Mouse (Mus musculus): ENCODE results near the gene Atg16l2.

Gene Atg16l2

DNA sequence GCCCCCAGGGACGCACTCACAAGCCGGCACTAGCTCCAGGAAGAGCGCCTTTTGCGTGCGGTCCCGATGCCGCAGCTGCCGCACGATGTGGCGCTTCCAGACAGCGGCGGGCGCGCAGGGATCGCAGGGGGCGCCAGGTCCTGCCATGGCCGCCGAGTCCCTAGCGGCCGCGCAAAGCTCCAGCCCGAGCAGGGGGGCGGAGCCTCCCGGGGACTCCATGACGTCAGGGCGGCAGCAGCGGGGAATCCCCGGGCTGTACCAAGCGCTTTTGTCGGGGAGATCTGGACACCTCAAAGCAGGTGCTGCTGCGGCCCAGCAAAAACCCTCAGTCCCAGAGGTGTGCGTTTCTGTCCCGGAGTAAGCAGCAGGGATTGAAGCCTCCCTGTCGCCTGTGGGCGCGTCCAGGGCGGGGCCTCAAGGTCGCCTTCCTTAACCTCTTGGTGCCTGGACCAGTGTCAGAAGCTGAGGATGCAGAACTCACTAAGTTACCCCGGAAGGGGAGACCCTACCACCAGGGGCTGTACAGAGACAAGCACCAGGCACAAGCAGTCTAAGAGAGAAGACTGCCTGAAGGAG is at the start of gene Atg16l2:
Atg16l2 (minus strand) TSS at position 371 of the 576 bp plus-strand sequence.
- DNase-seq (ENCODE audit: low spot score in 2 of 2) = peak; percentile 90 to 93

DNA sequence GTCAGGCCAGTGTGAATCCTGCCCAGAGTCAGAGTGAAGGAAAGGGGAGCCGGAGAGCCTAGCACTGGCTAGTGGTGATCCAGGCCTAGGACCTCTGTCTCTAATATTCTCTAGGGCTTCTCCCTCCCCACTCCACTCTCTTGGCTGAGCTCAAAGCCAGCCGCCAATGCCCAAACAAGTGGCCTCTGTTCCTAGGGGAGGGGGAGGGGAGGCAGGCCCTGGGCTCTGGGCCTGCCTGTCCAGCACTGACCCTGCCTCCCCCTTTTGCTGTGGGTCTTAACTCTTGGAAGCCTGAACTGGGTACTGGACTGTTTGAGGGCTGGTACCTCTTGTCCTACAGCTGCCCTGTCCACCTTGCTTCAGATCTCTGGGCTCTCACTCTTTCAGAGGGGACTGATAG is 47.8 kb upstream of the Atg16l2 start:
- DNase-seq (ENCODE audit: low spot score in 2 of 2) = peak; percentile 83 to 86

DNA sequence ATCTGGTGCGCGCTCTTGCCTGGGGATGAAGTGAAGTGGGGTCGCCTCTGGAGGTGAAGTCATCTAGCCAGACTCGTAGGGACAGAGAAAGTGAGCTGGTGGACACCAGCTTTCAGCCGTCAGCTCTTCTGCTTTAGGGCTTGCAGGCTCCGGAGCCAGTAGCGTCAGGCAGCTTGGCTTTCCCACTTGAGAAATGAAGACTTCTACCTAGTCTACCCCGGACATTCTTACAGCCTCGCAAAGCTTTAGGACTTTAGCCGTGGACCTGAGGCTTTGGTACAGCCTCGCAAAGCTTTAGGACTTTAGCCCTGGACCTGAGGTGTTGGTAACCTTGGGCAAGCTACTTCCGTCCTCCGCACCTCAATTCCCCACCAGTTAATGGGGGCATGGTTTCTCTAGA is 46.3 kb upstream of the Atg16l2 start:
- no peak for DNase-seq (ENCODE audit: low spot score in 2 of 2)

DNA sequence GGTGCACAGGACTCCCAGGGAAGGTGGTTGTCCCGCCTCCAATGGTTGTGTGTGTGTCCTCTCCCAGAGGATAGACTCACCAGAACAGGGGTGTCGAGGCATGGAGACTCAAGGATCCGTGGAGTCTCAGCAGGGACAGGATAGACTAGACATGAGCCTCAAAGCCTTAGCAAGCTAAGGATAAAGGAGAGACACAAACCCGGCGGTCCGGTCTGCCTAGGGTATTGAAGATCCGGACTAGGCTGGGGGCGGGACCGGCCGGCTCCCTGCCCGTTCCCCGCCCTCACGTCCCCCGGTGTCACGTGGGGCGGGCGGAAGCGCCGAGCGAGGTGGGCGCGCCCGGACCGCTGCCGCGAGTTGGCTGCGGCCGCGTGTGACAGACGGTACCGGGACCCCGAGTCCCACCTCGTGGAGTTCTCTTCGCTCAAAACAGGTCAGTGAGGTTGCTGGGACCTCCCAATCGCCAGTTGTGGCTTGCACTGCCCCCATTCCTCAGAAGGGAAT is 45.8 kb upstream of the Atg16l2 start, which contains the start of gene Arap1:
Arap1 (plus strand) TSS at position 301 of the 504 bp plus-strand sequence.
- peak in 1 of 2 experiments; percentile 50 for DNase-seq (ENCODE audit: low spot score in 2 of 2)

DNA sequence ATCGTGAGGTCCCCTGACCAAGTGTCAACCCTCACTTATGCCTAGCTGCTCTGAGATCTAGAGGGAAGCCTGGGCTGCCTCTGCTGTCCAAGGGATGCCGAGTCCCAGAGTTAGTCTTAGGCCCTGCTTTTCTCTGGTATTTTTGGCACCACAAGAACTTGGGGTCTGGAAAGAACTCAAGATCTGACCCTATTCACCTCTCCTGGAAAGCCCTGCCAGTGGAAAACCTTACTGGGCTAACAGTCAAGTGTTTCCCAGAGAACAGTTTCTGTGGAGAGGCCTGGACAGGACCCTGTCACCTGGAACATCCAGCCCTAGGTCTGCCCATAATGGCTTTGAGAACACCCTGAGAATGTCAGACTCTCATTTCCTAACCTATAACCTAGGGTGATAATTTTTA is 44.9 kb upstream of the Atg16l2 start:
- DNase-seq (ENCODE audit: low spot score in 2 of 2) = no peak

DNA sequence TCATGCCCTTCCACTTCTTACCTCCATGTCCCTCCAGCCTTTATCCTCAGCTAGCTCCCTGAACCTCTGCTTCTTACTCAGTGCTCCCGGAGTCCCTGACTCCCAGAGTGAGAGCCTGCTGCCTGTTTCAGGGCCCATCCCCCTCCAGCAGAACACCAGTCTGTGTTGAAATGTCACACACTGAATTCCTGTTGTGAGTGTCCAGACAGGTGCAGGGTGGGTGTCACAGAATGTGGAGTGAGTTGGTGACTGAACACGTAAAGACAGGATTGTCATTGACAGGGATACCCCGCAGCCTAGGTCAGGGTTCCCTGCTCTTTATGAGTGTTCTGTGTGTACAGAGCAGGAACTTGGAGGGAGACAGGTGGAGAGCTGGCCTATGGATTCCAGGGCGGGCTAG is 42.8 kb upstream of the Atg16l2 start:
- no peak for DNase-seq (ENCODE audit: low spot score in 2 of 2)

DNA sequence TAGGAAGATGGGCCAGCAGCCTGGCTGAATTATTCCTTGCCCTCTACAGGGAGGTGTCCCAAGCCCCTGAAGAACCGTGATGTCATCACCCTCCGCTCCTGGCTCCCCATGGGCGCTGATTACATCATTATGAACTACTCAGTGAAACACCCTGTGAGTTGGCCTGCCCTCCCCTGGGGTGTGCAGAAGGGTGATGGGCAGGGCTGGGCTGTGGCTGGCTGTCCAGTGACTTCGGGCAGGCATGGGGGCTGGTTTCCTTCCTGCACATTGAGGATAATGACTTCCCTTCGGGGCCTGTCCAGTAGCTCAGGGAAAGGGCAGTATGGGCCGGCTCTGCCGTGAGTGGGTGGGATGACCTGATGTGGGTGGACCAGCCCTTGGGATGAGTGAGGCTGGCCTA is 41.1 kb upstream of the Atg16l2 start:
- no peak for DNase-seq (ENCODE audit: low spot score in 2 of 2)

DNA sequence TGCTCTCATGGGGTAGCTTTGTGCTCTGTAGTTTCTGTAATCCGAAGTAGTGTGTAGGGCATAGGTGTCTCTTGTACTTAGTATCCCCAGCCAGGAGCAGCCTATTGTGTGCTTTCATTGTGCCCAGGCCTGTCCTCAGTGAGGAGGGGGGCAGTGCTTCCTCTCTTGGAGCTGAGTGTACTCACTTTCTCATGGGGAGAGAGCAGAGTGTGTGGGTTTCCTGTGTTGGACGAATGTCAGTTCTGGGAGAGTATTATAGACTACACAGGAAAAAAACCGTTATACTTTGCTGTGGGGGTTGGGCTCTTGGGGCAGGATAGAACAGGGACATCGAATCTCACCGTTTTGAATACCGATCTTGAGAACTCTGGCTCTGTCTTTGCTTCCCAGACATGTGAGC is 39.4 kb upstream of the Atg16l2 start:
- DNase-seq (ENCODE audit: low spot score in 2 of 2) = no peak

DNA sequence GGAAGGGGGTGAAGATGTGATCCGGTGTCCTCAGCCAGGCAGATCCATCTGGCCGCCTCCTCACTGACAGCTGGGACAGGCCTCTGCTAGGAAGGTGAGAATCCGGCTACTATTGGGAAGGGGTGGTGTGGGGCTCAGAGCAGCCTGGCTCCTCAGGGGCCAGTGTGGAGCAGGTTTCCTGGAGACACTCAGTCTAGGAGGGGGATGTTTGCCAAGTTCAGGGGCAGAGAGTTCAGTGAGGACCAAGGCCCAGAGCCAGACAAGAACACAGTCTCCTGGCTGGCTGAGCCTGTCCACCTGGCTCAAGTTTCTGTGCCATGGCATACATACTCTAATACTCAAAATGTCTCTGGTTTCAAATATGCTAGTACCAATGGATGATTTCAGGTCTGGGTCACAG is 35.4 kb upstream of the Atg16l2 start:
- DNase-seq (ENCODE audit: low spot score in 2 of 2) = no peak

DNA sequence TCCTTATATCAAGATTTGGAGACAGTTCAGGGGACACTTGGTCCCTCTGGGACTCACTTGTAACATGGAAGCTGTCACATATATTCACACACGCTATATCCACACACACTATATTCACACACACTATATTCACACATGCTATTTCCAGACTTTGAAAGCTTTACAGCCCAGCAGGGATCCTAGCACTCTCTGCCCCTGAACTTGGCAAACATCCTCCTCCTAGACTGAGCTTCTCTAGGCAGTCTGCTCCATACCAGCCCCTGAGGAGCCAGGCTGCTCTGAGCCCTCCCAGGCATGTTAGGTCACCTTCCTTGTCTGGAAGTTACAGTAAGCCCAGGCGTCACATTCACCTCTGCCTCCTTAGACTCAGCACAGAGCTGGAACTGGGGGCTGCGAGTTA is 34.6 kb upstream of the Atg16l2 start:
- DNase-seq (ENCODE audit: low spot score in 2 of 2) = no peak

DNA sequence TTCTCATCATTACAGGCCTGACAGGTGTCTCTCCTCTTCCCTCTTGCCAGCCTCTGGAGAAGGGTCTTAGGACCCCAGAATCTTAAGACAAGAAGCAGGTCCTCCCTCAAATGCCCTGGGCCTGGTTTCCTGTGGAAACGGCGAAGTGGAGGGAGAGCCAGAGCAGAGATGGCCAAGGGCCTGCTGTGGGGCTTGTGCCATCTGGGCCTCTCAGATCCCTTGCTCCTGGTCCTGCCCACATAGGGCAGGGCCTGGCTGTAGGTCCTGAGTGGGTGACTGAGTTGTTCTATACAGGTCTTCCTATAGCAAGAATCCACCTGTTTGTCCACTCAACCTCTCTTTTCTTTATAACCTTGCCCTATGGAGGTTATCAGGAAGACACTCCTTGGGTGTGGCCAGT is 33.2 kb upstream of the Atg16l2 start:
- no peak for DNase-seq (ENCODE audit: low spot score in 2 of 2)

DNA sequence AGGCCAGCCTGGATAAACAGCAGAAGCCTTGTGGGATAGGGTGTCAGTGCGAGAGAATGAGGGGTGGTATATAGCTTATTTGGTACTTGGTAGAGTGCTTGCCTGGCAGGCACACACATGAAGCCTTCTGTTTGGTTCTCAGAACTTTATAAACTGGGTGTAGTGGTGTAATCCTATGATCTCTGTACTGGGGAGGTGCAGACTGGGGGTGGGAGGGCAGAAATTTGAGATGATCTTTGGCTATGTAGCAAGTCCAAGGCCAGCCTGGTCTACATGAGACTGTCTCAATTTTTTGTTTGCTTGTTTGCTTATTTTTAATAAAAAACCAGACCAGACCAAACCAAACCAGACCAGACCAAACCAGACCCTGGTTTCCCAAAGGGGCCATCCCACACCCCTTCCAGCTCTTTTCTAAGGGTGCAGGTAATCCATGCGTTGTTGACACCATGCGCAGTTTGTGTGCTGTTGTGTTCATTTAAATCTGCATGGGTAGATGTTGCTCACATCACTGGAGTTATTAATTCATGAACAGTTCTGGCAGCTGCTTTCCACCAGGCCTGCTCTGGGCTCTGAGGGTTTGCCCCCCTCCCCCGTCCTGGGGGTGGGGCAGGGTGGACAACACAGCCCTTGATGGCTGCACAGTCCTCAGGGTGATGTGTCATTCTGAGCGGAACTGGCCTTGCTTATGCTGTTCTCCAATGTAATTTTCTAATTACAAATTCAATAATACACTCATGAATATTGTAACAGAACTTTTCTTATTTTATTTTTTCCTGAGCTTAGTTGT is 30.2 kb upstream of the Atg16l2 start:
- no peak for DNase-seq (ENCODE audit: low spot score in 2 of 2)

DNA sequence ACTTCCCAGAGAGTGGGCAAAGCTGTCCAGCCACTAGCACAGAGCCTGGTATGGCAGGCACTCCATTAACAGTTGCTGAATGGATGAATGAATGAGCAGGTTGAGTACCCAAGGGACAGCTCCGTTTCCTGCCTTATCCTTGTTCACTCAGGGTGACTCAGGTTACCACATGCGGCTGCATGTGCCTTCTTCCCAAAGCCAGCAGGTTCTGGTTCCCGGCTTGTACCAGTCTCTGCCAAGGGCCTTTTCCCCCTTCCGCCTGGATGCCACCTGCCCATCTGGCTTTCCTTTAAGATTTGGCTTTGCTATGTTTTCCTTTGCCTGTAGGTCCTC is 28.8 kb upstream of the Atg16l2 start:
- no peak for DNase-seq (ENCODE audit: low spot score in 2 of 2)

DNA sequence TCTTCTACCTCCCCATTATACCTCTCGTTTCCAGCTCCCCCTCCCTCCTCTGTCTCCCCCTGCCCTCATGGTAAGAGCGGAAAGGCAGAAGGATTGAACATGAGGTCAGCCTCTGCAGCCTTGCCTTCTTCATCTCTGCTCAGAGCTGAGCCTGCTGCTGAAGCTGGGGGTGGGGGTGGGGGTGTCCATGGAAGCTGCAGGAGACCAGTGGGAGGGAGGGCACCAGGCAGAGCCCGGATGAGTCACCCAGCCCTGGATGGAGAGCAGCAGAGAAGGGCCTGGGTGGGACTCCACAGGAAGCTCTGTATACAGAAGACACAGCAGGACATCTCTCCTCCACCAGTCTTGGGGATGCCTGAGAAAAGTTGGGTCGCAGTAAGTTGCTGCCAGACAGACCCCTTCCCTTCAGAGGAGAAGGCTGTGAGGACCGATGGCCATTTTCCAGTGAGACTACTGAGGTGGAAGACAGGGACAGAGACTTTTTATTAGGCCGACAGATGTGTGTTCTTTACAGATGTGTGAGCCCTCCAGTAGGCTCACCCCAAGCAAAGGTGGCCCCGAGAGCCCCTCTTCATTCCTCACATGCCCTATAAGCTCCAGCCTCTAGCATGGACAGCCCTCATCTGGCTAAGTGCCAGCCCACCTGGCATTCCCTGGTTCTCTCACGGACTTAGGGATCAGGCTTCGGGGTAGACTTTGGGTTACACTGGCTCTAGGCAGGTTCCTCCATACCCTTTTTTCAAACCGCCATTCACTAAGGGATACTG is 28.2 kb upstream of the Atg16l2 start:
- no peak for DNase-seq (ENCODE audit: low spot score in 2 of 2)

DNA sequence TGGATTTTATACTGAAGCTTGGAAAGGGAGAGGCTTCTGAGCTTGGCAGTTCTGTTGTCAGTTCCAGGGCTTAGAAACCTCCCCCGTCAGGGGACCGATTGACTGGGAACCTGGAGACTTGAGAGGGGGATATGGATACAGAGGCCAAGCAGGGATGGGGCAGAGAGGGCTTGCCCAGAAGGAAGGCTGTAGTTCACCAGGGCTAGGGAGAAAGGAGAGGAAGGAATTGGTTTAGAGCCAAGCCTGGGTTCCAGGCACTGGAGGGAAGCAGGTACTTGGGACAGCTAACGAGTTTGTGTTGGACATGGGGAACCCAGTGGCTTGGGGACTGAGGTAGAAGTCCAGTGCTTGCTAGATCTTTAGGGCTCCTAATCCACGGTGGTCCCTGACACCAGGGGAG is 27.6 kb upstream of the Atg16l2 start:
- DNase-seq (ENCODE audit: low spot score in 2 of 2) = no peak

DNA sequence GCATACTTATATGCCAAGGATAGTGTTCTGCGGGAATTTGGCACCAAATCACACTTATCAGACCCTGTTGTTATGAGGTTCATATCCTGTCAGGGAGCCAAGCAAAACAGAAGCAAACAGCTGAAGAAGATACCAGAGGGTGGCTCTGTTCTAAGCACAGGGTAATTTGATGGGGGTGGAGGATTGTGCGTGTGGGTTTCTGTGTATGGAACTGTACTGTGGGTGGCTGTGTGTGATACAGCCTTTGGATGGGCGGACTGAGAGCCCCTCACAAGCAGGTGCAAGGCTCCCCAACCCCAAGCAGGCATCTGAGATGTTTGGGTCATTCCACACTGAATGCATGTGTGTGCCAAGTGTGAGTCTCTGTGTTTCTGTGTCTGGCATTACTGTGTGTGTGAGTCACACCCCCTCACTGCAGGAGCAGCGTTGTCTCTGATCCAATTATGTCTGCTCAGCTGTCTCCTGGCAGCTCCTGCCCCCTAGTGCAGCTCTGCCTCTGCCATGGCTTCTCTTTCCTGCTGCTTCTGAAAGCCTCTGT is 26.6 kb upstream of the Atg16l2 start:
- DNase-seq (ENCODE audit: low spot score in 2 of 2) = peak; percentile 70 to 80

DNA sequence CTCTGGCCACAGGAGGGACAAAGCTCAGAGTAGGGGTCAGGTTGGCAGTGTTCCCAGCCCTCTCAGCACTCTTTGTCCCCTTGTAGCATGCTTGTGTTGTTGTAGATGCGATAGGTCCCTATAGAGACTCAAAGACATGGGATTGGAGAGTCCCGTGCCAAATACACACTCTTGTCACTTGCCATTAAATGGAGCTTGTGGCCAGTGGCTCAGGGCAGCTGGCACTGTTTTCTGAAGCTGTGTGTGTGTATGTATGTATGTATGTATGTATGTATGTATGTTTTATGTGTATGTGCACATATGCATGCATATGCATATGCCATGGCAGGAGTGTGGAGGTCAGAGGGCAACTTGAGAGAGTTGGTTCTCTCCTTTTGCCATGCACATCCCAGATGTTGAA is 25.7 kb upstream of the Atg16l2 start:
- DNase-seq (ENCODE audit: low spot score in 2 of 2) = no peak

DNA sequence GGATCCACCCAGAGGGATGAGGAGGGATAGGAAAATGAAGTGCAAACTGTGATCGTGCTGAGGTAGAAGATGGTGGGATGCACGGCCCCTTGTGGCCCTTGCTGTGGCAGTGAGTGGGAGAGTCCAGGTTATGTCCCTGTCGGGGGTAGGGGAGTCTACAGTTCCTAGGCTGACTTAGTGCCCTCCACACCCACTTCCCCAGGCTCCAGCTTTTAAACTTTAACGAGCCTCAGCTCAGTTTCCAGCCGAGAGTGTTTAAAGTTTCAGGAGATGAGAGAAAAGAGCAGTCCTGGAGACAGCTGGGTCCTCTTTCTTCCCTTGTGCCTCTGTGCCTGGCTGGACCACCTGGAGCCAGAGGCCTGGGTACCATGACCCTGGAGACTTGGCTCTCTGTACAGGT is 25.2 kb upstream of the Atg16l2 start:
- no peak for DNase-seq (ENCODE audit: low spot score in 2 of 2)

DNA sequence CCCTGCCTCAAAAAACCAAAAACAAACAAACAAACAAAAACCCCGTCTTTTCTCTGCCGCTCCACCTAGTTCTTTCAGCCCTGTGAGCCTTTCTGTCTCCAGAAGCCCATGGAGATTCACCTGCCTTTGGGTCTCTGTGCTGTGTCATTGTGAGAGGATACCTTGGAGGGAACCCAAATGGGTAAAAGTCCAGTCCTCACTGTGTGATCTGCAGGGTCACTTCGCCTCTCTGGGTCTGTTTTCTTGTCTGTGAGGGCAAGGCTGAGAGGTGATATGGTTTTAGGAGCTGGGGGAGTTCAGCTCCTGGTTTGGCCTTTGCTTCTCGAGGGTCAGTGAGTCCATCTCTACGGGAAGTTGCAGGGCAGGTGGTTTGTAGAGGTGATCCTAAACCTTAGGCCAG is 24.0 kb upstream of the Atg16l2 start:
- DNase-seq (ENCODE audit: low spot score in 2 of 2) = no peak

DNA sequence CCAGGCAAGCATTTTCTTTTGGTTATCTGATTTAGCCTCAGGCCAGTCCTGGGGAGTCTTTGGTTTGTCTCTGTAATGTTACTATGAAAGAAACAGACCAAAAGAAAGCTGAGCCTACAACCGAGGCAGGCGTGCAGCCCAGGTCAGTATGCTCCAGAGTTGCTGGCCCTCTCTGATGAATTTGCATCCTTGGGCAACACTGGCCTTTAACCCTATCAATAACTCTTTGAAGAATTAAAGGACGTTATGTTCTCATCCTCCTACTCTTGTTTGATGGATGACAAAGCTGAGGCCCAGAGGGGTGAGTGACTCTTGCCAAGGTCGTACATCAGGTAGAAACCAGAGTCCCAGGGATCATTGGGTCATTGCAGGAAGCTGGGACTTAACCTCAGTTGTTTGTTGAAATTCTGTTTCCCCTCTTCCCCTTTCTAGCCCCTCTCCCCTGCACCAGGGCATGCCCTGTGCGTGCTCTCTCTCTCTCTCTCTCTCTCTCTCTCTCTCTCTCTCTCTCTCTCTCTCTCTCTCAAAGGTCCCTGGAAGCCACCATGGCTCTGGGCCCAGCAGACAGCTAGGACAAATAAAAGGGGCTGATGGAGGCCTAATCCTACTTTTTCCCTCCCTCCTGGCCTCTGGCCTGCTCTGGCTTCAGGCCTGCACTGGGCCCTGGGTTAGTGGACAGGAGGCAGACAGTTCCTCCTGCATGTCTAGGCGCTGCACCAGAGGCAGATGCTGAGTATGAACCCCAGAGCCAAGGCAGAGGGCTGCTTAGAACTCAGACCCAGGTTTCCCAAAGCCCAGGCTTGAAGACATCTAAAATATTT is 22.3 kb upstream of the Atg16l2 start:
- peak; percentile 60 to 65 for DNase-seq (ENCODE audit: low spot score in 2 of 2)

DNA sequence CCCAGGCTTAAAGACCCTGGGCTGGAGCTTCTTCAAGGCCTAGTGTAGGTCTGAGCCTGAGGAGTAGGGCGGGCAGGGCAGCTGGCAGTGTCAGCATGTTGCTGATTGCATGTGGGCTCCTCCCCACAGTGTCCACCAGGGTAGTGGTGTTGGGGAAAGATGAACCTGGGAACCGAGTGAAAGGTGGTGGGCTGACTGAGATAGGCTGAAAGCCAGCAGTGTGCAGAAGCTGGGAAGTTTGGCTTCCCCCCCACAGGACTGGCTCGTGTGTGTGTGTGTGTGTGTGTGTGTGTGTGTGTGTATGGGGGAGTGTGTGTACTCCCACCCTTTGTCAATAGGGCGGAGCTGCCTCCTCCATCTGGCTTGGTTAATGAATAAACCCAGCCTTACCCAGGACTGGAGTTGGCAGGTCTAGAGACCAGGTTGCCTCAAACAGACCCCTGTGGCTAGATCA is 21.1 kb upstream of the Atg16l2 start:
- DNase-seq (ENCODE audit: low spot score in 2 of 2) = no peak
